Mouse (Mus musculus) embryonic facial prominence, embryonic 14.5 days (tissue): ENCODE data around the gene Rtkn. TPM values are rescaled to one million over a fixed set of nuclear protein-coding genes. Genes with fewer than 3 reads are reported as not detected.

Source experiments
- ATAC-seq: fragments of 200-750 bp; cut with Nextera tagmentation; 2 replicates; pipeline ENCODE4 v1.8.0; 2017; ENCODE audit warnings: low read depth, moderate number of reproducible peaks, moderate TSS enrichment
- DNase-seq: peaks from one replicate; pipeline ENCODE4 v3.0.0-alpha.2; 2015; ENCODE audit warnings: low spot score
- H3K27ac ChIP-seq: fragments of 300-500 bp; sonication (generic); replicated peaks from 2 replicates; pipeline ENCODE4 v1.5.1; 2014; ENCODE audit warnings: low read depth, mild to moderate bottlenecking, low read length, moderate library complexity
- H3K27me3 ChIP-seq: fragments of 300-500 bp; sonication (generic); replicated peaks from 2 replicates; pipeline ENCODE4 v1.6.1; 2014; ENCODE audit warnings: low read length; ENCODE audit not compliant: control insufficient read depth, insufficient read depth
- H3K36me3 ChIP-seq: fragments of 300-500 bp; sonication (generic); 2 replicates; pipeline ENCODE4 v1.6.1; 2014; ENCODE audit warnings: low read length, mixed read lengths; ENCODE audit not compliant: control insufficient read depth, insufficient read depth
- H3K4me1 ChIP-seq: fragments of 300-500 bp; sonication (generic); 2 replicates; pipeline ENCODE4 v1.6.1; 2014; ENCODE audit warnings: antibody characterized with exemption, low read length; ENCODE audit not compliant: control insufficient read depth, insufficient read depth
- H3K4me2 ChIP-seq: fragments of 300-500 bp; sonication (generic); 2 replicates; pipeline ENCODE4 v1.6.1; 2014; ENCODE audit warnings: low read depth, mild to moderate bottlenecking, low read length, moderate library complexity, mixed read lengths
- H3K4me3 ChIP-seq: fragments of 300-500 bp; sonication (generic); 2 replicates; pipeline ENCODE4 v1.5.1; 2014; ENCODE audit warnings: low read depth, mild to moderate bottlenecking, low read length
- H3K9ac ChIP-seq: fragments of 300-500 bp; sonication (generic); 2 replicates; pipeline ENCODE4 v1.6.1; 2014; ENCODE audit warnings: low read depth, mild to moderate bottlenecking, low read length, moderate library complexity, mixed read lengths
- H3K9me3 ChIP-seq: fragments of 300-500 bp; sonication (generic); 2 replicates; pipeline ENCODE4 v1.6.1; 2016; ENCODE audit warnings: low read length; ENCODE audit not compliant: control insufficient read depth
- WGBS: fragments of 180-500 bp; shearing (Covaris S2); extraction: QIAGEN DNeasy Blood & Tissue Kit; methylation state at CpG from one replicate; pipeline ENCODE4 v1.1.7; 2014; 5-methylcytosine and 5-hydroxymethylcytosine counted together
- polyA plus RNA-seq: library from polyadenylated mRNA; unstranded; fragments of >200 nt; fragmentation: Nextera tagmentation; extraction: Ambion mirVana; gene quantifications from 2 replicates; pipeline ENCODE4 v1.2.1, GENCODE M21; 2014

Gene Rtkn
- polyA plus RNA-seq, 1 experiment from 2014 or later = 25.8 TPM

- no peak for DNase-seq
- peak; percentile 66 for ATAC-seq
- WGBS = 1% methylated on average over 19 of the region's 48 CpGs
- Histone ChIP-seq H3K27ac (peak overlapping the region; percentile 77), H3K9me3 (no peaks in the 10 kb centered on the region), H3K4me1 (peaks cover 19% of the 10 kb centered on the region), H3K27me3 (no peaks in the 10 kb centered on the region), H3K9ac (peak overlapping the region; percentile 85), H3K36me3 (peaks cover 30% of the 10 kb centered on the region), H3K4me3 (peak overlapping the region; percentile 60), H3K4me2 (peak overlapping the region; percentile 74)
These were observed 19.4 kb upstream of the Rtkn start for GRCm38 (mm10) chr6:83115682-83116372.

DNA sequence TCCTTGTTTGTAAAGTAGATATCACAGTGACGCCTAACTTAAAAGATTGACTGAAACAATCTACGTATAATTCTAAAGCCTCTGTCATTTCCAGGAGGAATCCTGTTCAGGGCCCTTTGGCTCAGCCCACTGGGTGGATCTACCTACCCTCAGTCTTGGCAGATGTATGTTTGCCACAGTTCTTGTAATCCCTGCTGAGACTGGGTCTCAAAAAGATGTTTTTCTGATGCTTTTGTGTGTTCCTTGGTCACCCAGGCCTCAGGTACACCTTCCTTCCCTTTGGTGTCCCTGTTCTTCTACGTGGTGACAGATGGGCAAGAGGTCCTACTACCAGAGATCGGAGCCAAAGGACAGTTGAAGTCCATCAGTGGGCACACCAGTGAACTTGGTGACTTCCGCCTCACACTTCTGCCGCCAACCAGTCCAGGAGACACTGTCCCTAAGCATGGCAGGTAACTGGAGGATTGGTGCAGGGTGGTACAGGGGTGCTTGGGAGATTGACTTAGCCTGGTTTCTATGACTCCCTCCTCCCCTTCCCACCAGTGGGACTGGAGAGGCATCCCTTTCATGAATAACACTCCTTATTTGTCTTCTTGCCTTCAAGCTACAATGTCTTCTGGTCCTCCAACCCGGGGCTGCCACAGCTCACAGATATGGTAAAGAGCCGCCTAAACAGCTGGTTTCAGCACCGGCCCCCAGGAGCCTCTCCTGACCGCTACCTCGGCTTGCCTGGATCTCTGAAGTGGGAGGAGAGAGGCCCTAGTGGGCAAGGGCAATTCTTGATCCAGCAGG is 18.7 kb upstream of the Rtkn start:
- Histone ChIP-seq H3K9ac (peak overlapping the region; percentile 85), H3K9me3 (no peaks in the 10 kb centered on the region), H3K4me2 (peak overlapping the region; percentile 74), H3K27me3 (no peaks in the 10 kb centered on the region), H3K36me3 (peaks cover 27% of the 10 kb centered on the region), H3K4me1 (peaks cover 19% of the 10 kb centered on the region), H3K4me3 (peak overlapping the region; percentile 60), H3K27ac (0 out of 2 replicates have a peak overlapping the region, but pooled peaks have one; percentile 77)
- DNase-seq (no peak), ATAC-seq (no peak)
- 73% methylated on average over 11 of the region's 11 CpGs for WGBS

DNA sequence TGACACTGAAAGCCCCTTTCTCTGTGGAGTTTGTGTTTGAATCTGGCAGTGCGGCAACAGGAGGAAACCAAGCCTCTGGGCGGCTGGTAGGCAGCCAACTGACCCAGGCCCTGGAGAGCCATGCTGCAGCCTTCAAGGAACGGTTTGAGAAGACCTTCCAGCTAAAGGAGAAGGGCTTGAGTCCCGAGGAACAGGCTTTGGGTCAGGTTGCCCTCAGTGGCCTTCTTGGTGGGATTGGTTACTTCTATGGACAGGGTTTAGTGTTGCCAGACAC is 18.2 kb upstream of the Rtkn start:
- ATAC-seq (no peak), DNase-seq (no peak)
- Histone ChIP-seq H3K4me1 (peaks cover 19% of the 10 kb centered on the region), H3K36me3 (peaks cover 27% of the 10 kb centered on the region), H3K9me3 (no peaks in the 10 kb centered on the region), H3K9ac (no peak overlapping the region), H3K27ac (no peak overlapping the region), H3K27me3 (no peaks in the 10 kb centered on the region), H3K4me2 (no peak overlapping the region), H3K4me3 (no peak overlapping the region; the same call in 1 of the 2 replicates)
- 79% methylated on average over 4 of the region's 4 CpGs for WGBS

DNA sequence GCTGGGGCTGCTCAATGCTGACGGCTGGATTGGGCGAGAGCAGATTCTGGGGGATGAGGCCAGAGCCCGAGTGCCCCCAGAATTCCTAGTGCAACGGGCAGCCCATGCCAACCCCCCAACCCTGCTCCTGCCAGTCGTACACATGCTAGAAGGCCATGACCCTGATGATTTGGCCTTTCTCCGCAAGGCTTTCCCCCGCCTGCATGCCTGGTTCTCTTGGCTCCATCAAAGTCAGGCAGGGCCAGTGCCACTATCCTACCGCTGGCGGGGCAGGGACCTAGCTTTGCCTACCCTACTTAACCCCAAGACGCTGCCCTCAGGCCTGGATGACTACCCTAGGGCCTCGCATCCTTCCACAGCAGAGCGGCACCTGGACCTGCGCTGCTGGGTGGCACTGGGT is 17.6 kb upstream of the Rtkn start:
- Histone ChIP-seq H3K27me3 (no peaks in the 10 kb centered on the region), H3K4me1 (peaks cover 24% of the 10 kb centered on the region), H3K9ac (no peak overlapping the region), H3K4me2 (no peak overlapping the region), H3K27ac (no peak overlapping the region), H3K4me3 (no peak overlapping the region), H3K36me3 (peaks cover 27% of the 10 kb centered on the region), H3K9me3 (no peaks in the 10 kb centered on the region)
- WGBS = 88% methylated on average over 12 of the region's 13 CpGs
- ATAC-seq (no peak), DNase-seq (no peak)

GRCm38 (mm10) chr6:83118369-83118768 is 16.9 kb upstream of the Rtkn start:
- H3K27ac ChIP-seq = no peak overlapping the region
- peaks cover 27% of the 10 kb centered on the region for H3K36me3 ChIP-seq
- H3K4me3 ChIP-seq = no peak overlapping the region
- no peak overlapping the region for H3K4me2 ChIP-seq
- DNase-seq = no peak
- H3K4me1 ChIP-seq = peaks cover 28% of the 10 kb centered on the region
- H3K9me3 ChIP-seq = no peaks in the 10 kb centered on the region
- H3K9ac ChIP-seq = no peak overlapping the region
- ATAC-seq = no peak
- no peaks in the 10 kb centered on the region for H3K27me3 ChIP-seq
- WGBS = 75% methylated on average over 11 of the region's 11 CpGs

GRCm38 (mm10) chr6:83118825-83119733 is 16.2 kb upstream of the Rtkn start:
- Histone ChIP-seq H3K36me3 (peaks cover 32% of the 10 kb centered on the region), H3K4me2 (peak overlapping the region; percentile 64; the same call in 1 of the 2 replicates), H3K9me3 (no peaks in the 10 kb centered on the region), H3K4me1 (peaks cover 32% of the 10 kb centered on the region), H3K9ac (0 out of 2 replicates have a peak overlapping the region, but pooled peaks have one; percentile 87), H3K27ac (peak overlapping the region; percentile 39; the same call in 1 of the 2 replicates), H3K4me3 (peak overlapping the region; percentile 70; the same call in 1 of the 2 replicates), H3K27me3 (no peaks in the 10 kb centered on the region)
- WGBS = 83% methylated on average over 14 of the region's 14 CpGs
- ATAC-seq (no peak), DNase-seq (no peak)

DNA sequence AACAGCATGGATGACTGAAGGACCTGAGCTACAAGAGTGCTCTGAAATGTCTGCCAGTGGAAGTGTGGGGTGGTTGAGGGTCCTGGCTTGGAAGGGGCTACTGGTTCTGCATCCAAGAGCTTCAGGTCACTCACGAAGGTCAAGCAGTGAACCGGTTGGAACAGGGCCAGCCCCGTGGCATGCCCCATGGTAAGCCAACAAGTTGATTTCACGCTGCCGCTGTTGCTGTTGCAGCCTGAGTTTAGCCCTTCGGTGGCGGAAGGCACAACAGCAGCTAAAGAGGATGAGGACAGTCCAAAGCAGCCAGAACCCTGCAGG is 15.6 kb upstream of the Rtkn start:
- Histone ChIP-seq H3K4me3 (peak overlapping the region; percentile 70; the same call in 1 of the 2 replicates), H3K36me3 (peaks cover 32% of the 10 kb centered on the region), H3K4me2 (peak overlapping the region; percentile 64; the same call in 1 of the 2 replicates), H3K4me1 (peaks cover 33% of the 10 kb centered on the region), H3K9ac (peak overlapping the region; percentile 87; the same call in 1 of the 2 replicates), H3K27me3 (no peaks in the 10 kb centered on the region), H3K27ac (peak overlapping the region; percentile 39; the same call in 1 of the 2 replicates), H3K9me3 (no peaks in the 10 kb centered on the region)
- ATAC-seq (no peak), DNase-seq (no peak)
- WGBS = 75% methylated on average over 7 of the region's 7 CpGs
